Mouse (Mus musculus): ENCODE measurements at regions not wholly inside any gene's neighbourhood (a gene's known extent, or its start where the extent isn't known, plus 50 kb on each side); places are given as distances from the start of the nearest gene placed in this dataset.
A peak's percentile ranks its signal among the peaks of the same experiment; 100 is the strongest.

GRCm38 (mm10) chr7:133468346-133468745 is 133.6 kb downstream of the Tex36 start:
- no peak for DNase-seq

DNA sequence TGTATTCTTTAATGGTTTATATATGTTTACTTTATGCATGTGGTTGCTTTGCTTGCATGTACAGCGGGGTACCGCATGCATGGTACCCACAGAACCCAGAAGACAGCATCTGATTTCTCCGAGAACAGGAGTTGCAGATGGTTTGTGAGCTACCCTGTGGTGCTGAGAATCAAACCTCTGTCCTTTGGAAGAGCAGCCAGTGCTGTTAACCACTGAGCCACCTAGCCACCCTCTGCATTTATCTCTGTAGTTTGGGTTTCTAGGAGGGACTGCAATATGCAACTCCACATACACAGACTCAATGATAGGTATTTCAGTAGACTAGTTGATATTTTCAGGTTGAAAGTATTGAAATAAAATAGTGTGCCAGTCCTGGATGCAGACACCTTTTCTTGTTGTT is 134.4 kb downstream of the Tex36 start:
- DNase-seq = no peak

DNA sequence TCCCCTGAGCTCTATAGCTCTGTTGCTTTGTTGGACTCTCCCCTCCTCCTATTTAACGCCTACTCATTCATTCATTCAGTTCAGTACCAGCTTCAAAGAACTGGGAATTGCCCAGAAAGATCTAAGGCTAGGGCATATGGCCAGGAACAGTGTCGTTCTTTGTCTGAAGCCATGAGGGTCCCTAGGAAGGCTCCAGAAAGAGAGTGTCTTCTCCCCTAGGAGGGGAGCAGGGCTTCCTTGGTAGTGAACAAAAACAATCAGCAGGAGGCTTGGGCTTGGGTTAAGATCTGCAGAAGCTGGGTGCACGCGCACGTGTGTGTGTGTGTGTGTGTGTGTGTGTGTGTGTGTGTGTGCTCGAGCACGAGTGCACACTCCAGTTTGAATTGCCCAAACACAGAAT is 142.7 kb downstream of the Tex36 start:
- DNase-seq = no peak

DNA sequence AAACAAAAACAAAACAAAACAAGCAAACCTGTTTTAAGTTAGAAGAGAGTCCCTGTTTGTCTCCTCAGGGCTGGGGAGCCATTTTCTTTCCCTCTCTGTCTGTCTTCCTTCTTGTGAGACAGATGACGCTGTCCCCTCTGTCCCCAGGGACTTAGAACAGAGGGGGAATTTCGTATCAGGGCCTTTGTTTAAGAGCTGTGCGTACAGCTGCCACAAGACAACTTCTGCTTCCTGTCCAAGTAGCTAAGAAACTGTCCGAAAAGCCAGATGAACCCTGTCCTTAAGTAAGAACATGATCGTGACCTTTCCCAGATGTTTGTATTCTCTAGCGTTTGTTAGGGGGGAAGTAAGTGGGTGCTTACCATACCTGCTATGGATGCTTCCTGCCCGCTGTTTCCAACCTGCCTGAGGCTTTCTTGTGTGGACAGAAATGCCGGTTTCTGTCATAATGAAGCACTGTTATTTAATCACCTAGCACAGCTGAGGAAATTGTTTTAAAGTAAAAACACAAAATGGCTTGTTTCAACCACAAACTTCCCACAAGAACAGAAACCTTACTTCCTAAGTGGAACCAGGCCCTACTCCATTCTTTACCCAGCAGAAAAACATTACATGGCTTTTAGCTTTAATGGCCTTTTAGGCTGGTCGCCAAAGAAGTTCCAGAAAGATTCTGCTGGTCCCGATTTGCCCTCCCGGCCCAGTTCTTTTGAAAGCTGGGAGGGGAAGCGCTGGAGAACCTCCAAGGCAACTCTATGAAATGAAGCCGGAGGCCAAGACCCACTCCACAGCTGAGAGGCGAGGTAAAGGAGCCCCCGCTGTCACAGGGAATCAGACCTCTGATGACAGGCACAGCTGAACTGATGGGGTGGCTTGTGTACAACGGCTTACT is 144.3 kb downstream of the Tex36 start:
- no peak for DNase-seq

GRCm38 (mm10) chr7:133450246-133450645 is 151.7 kb downstream of the Tex36 start:
- DNase-seq = no peak

- no peak for DNase-seq
Observed at GRCm38 (mm10) chr7:133447079-133447478, 154.9 kb downstream of the Tex36 start.

GRCm38 (mm10) chr7:133441661-133442060 is 160.3 kb downstream of the Tex36 start:
- no peak for DNase-seq

DNA sequence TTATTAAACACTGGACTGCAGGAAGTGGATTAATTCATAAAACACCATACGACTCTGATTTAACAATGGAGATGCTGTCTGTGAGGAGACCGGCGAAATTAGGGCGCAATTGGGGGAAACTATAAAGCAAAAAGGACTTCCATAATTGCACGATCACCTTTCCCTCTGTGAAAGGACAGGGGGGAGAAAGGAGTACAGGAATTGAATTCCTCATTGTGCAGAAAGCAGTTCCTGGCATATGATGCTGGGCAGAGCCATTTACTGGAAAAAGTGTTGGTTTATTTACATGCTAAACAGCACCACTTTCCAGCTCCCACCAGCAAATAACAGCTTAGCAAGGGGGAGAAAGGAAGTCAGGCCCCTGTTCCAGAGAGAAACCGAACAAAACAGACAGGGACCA is 160.8 kb downstream of the Tex36 start:
- no peak for DNase-seq

GRCm38 (mm10) chr7:133440711-133441110 is 161.2 kb downstream of the Tex36 start:
- no peak for DNase-seq

- no peak for DNase-seq
Observed at GRCm38 (mm10) chr7:133440086-133440485, 161.9 kb downstream of the Tex36 start.

DNA sequence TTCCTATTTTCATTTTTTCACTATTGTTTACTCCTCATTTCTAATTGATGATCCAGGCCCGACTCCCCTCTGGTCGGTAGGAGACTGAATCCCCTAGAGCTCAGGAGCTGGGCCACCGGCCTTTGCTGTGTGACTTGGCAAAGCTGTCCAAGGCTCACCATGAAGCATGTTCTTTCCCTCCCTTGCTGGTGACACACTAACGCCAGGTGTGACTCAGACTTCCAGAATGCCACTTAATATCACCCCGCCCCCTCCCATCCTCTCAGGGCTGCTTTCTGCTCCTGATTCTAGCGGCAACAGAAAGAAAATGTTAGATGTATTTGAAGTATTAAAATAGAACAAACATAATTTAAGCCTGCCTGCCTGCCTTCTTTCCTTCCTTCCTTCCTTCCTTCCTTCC is 163.3 kb downstream of the Tex36 start:
- peak; percentile 26 for DNase-seq

DNA sequence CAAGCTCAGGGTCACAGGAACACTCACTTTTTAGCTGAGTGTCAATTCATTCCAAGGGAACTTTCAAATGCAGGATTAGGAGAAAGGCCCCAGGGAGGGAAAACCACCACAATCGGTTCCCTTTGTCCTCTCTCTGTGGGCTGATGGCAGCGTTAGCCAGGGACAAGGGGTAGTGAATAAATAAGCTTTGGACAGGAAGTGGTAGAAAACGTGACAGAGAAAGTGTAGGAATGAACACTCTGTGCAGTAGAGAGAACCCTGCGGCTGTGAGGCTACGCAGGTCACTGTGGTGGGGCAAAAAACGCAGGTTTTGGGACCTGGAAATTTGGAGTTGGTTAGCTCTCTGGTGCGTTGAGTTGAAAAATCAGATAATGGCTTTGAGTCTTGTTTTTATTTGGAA is 164.1 kb downstream of the Tex36 start:
- DNase-seq = no peak

GRCm38 (mm10) chr7:133435596-133436357 is 166.2 kb downstream of the Tex36 start:
- DNase-seq = no peak

GRCm38 (mm10) chr7:133434027-133434820 is 167.7 kb downstream of the Tex36 start:
- DNase-seq = no peak

DNA sequence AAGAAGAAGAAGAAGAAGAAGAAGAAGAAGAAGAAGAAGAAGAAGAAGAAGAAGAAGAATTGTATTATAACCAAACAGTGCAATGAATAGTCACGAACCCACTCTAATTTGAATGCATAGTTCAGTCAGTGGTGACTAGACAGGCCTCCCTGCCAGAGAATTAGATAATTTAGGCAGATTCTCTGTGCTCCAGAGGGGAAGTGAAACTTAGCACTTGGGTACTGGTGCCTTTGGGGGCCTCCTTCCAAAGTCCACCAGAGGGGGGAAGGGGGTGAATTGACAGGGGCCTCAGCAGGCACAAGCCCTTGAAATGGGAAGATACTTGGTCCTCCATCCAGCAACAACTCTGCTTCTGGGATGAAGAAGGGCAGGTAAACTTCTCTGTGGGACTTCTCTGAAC is 169.6 kb downstream of the Tex36 start:
- no peak for DNase-seq

GRCm38 (mm10) chr7:133402072-133402471 is 199.9 kb downstream of the Tex36 start:
- DNase-seq = no peak

GRCm38 (mm10) chr7:133400691-133401090 is 201.3 kb downstream of the Tex36 start:
- DNase-seq = no peak

DNA sequence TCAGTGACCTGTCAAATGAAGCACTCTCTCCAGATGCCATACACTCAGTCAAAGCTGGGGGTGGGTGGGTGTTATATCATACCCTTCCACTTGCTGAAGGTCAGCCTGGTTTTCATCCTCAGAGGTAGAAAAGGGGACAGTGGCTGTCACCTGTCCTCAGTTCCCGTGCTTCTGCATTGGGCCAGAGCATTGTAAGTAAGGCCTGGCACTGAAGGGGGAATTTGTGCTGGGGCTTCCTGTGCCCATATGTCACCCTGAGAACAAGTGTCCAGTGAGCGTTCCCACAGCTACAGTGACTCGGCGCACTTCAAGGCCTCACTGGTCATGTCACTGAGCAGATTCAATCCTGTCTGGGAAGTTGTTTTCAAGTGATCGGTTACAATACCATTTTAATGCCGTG is 213.2 kb downstream of the Tex36 start:
- peak; percentile 4 for DNase-seq

DNA sequence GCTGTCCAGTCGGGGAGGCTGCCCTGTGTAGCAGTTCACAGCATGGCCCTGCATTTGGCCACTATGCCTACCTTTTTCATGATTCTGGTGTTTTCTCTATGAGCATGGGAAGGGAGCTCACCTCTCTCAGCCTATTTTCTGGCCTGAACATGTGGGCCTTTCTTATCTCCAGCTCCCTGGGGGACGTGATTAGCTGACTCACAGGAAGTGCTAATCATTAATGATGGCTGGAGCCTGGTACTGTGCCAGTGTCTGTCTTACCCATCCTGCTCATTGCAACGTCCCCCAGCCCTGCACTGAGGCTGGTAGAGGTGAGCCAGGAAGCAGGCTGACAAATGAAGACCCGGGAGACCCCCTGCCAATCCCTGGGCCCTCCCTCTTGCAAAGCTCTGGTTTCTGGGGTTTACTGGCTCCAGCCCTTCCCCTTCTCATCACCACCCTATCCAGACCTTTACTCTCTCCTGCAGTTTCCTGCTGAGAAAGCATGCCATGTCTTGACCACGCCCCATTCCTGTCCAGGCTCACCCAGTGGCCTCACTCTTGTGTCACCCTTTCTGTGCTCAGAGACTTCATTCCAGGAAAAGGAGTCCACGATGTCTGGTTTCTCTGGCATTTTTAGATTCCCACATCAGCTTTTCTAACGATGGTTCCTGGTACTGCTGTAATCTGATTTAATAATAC is 219.8 kb downstream of the Tex36 start:
- no peak for DNase-seq

GRCm38 (mm10) chr7:133379373-133379772 is 222.6 kb downstream of the Tex36 start:
- no peak for DNase-seq

GRCm38 (mm10) chr7:133378338-133378737 is 223.6 kb downstream of the Tex36 start:
- DNase-seq = no peak

DNA sequence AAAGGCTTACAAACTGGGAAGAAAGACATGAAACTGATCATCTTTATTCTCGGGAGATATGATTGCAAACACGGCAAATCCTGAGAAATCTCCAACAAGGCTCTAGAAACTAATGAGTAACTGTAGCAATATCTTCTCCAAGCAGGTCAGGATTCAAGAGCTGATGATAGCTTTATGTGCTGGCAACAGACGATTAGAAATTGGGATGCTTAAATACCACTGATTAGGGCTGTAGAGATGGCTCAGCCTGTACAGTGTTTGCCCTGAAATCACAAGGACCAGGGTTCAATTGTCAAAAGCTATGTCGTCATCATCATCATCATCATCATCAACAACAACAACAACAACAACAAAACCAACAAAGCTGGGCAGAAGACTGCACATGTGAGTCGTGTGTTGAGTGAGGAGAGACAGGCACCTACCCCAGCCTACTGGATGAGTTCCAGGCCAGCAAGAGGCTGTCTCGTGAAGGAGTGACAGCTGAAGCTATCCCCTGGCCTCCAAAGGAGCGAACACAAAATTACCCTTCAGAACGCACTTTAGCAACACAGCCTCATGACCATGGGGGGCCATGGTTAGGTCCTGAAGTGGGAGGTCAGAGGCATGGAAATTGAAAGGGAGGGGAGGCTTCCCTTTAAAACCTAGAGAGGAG is 225.0 kb downstream of the Tex36 start:
- no peak for DNase-seq
